Mouse (Mus musculus): ENCODE results near the gene Slc38a3.

Gene Slc38a3

DNA sequence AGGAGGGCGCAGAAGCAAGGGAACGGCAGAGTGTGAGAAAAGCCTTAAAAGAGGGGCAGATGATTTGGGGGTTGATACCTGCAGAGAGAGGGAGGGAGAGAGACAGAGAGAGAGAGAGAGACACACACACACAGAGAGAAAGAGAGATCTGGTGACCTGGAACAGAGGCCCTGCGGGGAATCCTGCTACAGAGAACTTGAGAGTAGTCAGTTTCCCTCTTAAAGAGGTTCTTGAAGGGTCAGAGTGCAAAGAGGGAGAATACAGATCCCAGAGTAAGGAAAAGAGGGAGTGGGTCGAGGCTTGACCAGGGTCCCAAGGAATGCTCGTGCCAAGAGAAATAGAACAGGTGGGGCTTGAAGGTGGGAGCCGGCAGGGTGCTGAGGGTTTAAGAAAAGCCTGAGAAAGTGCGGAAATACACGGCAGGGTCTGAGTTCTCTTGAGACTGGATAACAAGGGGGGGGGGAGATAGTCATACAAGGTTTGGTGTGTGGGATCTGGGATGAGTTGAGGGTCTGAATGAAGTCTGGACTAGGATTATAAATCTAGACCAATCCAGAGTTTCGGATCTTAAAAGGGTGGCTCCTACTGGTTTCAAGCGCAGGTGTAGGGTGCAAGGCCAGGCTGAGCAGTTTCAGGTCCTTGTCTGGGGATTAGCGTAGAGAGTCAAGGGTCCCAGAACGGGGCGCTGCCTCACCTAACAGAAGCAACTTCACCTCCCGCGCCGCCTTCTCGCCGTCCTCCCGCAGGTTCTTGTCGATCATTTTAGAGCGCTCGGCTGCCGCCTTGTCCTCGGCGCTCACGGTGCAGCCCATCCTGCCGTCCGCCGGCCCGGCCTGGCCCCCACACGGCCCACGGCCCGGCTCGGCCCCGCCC lies 34.7 kb downstream of the Slc38a3 start:
- no peak for DNase-seq

DNA sequence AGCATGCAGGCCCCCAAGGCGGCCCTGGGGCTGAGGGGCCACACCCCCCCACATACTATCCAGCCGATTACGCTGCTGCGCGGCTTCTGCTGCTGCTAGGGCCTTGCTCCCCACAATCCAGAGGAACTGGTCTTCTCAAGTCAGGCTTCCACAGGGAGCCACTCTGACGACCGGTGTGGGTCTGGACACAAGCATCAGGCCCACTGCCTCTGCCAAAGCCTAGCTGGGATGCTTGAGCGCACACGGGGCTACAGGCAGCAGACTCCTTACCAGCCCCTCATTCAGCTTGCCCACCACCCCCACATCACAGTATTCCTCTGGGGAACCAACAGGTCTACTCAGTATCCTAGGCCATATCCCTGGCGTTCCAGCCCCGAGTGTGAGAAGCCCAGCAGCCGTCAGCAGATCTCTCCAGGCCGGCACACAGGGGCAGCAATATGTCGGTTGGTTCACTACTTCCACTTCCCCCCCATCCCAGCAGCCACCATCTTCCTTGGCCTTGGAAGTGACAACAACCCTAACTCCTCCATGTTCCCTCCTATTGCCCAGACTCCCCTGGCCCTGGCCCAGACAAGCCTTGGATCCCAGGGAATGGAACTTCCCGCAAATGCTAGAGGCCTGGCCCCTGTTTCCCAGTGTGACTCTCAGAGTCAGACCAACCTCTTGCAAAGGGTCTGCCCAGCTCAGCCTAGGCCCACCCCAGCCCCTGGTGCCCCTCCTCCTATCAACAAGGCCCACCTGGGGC lies 35.5 kb downstream of the Slc38a3 start:
- peak; percentile 31 for DNase-seq

GRCm38 (mm10) chr9:107633091-107633660 lies 36.2 kb downstream of the Slc38a3 start:
- peak; percentile 72 for DNase-seq

GRCm38 (mm10) chr9:107632478-107632877 lies 36.9 kb downstream of the Slc38a3 start:
- DNase-seq: peak; percentile 52

- DNase-seq: no peak
Measured at GRCm38 (mm10) chr9:107631861-107632260, 37.5 kb downstream of the Slc38a3 start.

- no peak for DNase-seq
Measured at GRCm38 (mm10) chr9:107631311-107631826, 38.0 kb downstream of the Slc38a3 start.

- DNase-seq: no peak
Measured at GRCm38 (mm10) chr9:107630576-107630975, 38.8 kb downstream of the Slc38a3 start.

DNA sequence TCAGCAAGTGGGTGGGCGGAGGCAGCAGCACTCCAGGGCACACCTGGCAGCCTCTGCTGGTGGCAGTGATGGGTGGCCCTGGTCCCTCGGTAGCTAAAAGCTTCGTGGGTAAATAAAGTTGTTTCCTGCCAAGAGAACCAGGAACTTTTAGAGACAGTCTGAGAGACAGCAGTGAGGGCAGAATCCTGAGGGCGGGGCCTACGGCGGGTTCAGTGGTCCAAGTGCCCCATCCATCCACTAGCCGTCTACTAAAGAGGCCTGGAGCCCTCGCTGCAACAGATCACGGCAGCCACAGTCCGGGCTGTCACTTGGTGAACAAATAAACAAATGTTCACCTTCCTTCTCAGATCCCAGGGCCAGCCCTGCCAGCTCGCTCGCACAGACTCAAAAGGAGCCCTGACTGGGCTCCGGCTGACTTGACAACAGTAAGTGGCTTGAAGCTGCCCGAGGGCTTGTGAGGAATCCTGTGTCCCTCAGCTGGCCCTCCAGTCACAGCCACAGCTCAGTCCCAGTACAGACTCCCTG lies 39.4 kb downstream of the Slc38a3 start:
- DNase-seq: peak; percentile 34

DNA sequence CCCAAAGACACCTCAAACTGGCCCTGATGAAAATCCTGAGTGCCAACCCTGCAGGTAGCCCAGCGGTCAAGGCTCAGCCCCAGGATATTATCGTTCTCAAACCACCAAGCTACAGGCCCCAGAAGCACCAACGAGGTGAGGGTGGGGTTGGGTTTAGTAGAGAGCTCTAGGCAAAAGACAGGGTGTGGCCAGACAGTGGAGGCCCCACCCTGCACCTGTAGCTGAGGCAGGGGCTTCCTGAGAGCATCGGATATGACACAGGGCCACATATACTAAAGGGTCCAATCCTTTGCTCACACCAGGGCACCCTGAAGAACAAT lies 40.0 kb downstream of the Slc38a3 start:
- no peak for DNase-seq

DNA sequence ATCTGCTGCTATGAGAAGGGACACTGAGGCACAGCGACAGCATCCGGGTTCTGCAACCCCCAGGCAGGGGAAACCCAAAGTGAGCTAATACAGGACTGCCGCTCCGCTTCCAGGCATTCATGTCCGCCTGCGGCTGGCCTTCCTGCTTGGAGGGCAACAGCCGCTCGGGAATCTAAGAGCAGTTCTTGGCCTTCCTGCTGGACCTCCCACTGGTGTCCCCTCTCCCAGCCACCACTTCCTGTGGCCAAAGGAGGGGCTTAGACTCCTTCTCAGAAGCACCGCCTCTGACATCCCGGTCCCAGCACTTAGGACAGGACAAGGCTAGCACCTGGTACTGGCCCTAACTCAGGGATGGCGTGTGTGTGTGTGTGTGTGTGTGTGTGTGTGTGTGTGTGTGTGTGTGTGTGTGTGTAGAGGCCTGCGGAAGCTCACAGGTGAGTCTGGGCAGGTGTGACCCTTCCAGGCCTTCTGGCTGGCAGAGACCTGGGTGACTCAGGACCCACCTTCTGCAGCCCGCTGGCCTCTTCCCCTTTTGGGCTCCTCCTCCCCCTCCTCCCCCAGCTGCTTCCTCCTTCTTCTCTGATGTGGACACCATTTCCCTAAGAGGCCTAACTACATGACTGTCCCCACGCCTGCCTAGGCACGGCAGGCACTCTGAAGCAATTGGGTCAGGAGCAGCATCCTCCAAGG lies 40.5 kb downstream of the Slc38a3 start:
- peak; percentile 72 for DNase-seq

DNA sequence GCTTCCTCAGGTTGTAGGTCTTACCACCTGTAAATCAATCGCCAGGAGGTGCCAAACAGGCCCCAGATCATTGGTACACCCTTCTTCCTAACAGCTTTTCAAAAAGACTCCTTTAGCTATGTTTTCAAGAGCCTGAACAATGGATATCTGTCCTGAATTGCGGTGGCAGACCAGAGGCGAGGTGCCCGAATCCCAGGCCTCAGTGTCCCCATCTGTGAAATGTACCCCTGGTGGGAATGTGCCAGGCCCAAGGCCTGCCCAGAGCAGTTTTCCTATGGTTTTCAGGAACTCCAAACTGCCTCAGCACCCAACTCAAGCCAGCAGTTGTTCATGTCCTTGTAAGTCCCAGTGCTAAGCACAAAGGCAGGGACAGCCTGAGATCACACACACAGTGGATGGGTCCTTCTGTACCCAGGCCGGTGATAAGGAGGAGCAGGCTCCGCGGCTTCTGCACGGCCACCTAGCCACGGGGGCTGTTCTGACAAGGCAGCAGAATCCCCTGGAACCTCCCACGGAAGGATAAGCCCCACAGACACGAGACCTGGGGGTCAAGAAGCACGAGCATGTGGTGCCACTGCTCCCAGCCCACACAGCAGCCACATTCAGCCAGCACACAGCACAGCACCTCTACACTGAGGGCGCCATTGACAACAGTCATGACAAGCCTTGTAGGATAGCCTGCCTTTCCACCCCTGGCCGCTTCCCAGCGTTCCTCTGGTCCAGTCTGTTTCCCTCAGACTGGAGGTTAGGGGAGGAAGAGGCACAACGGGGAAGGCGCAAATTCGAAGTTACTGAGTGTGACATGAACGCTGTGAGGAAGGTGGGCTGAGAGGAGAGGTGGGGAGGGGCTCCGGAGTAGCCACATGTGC lies 41.7 kb downstream of the Slc38a3 start:
- no peak for DNase-seq

GRCm38 (mm10) chr9:107626844-107627277 lies 42.5 kb downstream of the Slc38a3 start:
- DNase-seq: peak; percentile 75

GRCm38 (mm10) chr9:107626158-107626843 lies 43.0 kb downstream of the Slc38a3 start:
- DNase-seq: no peak

DNA sequence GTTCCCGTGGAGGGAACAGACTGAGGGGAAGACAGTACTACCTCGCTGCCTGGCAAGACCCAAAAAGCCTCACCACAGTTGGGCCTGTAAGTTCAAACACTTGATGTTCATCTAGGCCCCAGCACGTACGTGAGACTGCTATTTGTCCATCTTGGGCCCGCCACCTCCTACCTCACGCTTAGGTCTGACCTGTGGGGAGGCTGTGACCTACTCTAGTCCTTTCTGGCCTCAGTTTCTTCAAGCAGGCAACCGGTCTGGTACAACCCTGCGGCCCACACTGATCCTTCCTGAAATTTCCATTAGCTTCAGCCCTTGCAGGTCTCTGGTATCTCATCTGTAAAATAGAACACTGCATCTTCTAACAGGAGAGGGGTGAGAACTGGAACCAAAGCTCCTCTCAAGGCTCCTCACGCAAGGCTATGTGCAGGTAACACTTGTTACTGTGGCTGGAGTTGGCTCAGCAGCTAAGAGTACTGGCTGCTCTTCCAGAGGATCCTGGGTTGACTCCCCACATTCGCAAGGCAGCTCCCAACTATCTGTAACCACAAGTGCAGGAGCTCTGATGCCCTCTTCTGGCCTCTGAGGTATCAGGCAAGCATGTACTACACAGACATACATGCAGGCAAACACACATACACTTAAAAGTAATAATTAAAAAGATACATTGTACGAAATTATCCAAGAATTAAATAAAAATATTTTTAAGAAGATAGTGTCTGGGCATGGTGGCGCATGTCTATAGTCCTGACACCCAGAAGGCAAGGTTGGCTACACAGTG lies 43.8 kb downstream of the Slc38a3 start:
- DNase-seq: no peak

DNA sequence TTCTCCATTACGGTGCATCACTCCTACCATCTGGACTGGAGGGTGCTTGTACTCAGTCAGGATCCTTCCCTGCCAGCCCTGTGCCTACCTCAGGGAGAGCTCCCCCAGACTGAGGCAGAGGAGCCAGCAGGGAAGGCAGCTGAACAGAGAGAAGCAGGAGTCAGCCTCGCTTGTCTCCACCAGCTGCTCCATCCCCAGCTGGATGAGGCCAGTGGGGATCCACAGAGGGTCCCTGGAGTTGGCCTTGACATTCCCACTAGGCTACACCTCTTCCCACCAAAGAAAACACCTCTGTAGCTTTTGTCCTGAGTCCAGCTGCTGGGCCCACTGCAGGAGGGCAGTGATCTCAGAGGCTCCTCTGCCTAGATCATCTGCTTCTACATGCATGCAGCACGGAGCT lies 44.4 kb downstream of the Slc38a3 start:
- no peak for DNase-seq

- DNase-seq: peak; percentile 56
Measured at GRCm38 (mm10) chr9:107624539-107624938, 44.8 kb downstream of the Slc38a3 start.

DNA sequence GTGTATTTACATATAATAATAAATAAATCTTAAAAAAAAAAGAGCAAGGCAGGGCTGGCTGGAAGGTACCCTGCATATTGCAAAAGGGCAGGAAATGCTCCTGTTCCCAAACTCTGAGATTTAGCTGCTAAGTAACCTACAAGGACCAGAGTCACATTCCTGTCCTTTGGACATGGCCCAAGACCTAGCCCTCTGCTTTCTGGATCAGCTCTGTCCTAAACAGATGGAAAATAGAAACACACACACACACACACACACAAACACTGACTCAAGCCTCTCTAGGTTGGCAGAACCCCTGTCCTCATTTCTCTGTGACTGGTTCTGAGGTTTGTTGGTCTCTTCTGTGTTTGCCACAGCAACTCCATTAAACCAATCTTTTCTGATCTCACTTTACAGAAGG lies 48.4 kb downstream of the Slc38a3 start:
- no peak for DNase-seq

- DNase-seq: no peak
Measured at GRCm38 (mm10) chr9:107619546-107619879, 49.8 kb downstream of the Slc38a3 start.

- DNase-seq: peak; percentile 89
Measured at GRCm38 (mm10) chr9:107618778-107619545, 50.4 kb downstream of the Slc38a3 start.

DNA sequence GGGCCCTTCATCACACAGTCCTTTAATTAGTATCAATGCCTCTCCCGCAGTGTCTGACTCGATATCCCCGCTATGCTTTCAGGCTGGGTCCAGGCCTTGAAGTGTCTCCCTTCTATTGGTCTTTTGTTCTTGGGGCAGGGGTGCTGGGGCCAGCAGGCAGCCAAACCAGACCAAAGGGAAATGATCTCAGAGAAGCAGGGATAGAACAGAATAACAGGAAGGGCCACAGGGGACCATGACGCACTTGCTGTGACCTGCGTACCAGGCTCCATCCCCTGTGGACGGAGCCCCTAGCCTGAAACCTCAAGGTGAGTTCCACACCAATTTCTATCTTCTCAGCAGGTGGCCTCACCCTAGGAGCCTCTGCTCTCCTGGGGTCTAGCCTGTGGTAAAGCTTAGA lies 51.2 kb downstream of the Slc38a3 start:
- no peak for DNase-seq
